Mouse (Mus musculus): ENCODE results near the gene Gm49337.

GRCm38 (mm10) chr4:116204422-116204821, 31.2 kb downstream of the Gm49337 start:
- no peak for TF ChIP-seq POLR2A (IDR thresholded peaks at IDR 0.05; ENCODE audit: borderline replicate concordance, extremely low read depth, low read depth, low read length)
- TF ChIP-seq CTCF (IDR thresholded peaks at IDR 0.05; ENCODE audit: insufficient read depth, low read length), result no peak

All from lung, adult 2 months (tissue).